11 mouse cellular contexts compared by ENCODE assay signal in genomic region chr5:115724422-115724821, GRCm38 (mm10).
"Had no signal": no experiment of that assay in that cellular context is flagged by ENCODE, and none has a peak within 500 bp of the region (broad histone marks: within the 10 kb centered on the region; RNA-seq: fewer than 3 reads in every experiment).

No protein-coding gene starts in this region.

- H3K4me3 ChIP-seq: left cerebral cortex, adult 2 months; liver, embryonic 13.5 days had no signal

- ATAC-seq: intestine, postnatal 0 days had no signal

- DNase-seq: kidney, postnatal 25 days; liver, embryonic 13.5 days; lung, adult 2 months; lung, postnatal 14 days; lung, postnatal 4 days; midbrain, embryonic 14.5 days; thymus, adult 18-20 months; thymus, postnatal 36 days had no signal

- H3K27ac ChIP-seq: kidney, postnatal 0 days; left cerebral cortex, adult 2 months; liver, embryonic 13.5 days had no signal
